Mouse (Mus musculus) kidney, adult 2 months (tissue): ENCODE results near the gene Rapgefl1. TPM values are rescaled to one million over a fixed set of nuclear protein-coding genes. Genes with fewer than 3 reads are reported as not detected.

Experiments
- DNase-seq: peaks from one replicate; pipeline ENCODE4 v3.0.0; 2021
- H3K27ac ChIP-seq: fragments of 200-500 bp; 2 replicates; pipeline ENCODE4 v1.5.1; 2012; ENCODE audit warnings: low read depth, low read length, control low read depth, inconsistent platforms; ENCODE audit not compliant: insufficient read depth
- H3K27me3 ChIP-seq: fragments of 200-500 bp; replicated peaks from 2 replicates; pipeline ENCODE4 v1.6.1; 2012; ENCODE audit warnings: mild to moderate bottlenecking, moderate library complexity, low read length, inconsistent platforms; ENCODE audit not compliant: control insufficient read depth, insufficient read depth
- H3K36me3 ChIP-seq: fragments of 200-500 bp; 2 replicates; pipeline ENCODE4 v1.6.1; 2012; ENCODE audit warnings: mild to moderate bottlenecking, moderate library complexity, low read length, inconsistent platforms; ENCODE audit not compliant: control insufficient read depth, insufficient read depth
- H3K4me1 ChIP-seq: fragments of 200-500 bp; 2 replicates; pipeline ENCODE4 v1.6.1; 2011; ENCODE audit warnings: low read length; ENCODE audit not compliant: control insufficient read depth, insufficient read depth
- H3K4me3 ChIP-seq: fragments of 200-500 bp; 2 replicates; pipeline ENCODE4 v1.5.1; 2011; ENCODE audit warnings: mild to moderate bottlenecking, low read depth, low read length, control low read depth; ENCODE audit not compliant: insufficient read depth
- CTCF ChIP-seq: fragments of 200-500 bp; conservative IDR thresholded peaks from 2 replicates; pipeline ENCODE4 v1.5.1; 2011; ENCODE audit warnings: low read depth, mild to moderate bottlenecking, control low read depth, low read length, moderate library complexity, mixed read lengths; ENCODE audit not compliant: insufficient read depth, insufficient read length
- POLR2A ChIP-seq: fragments of 200-500 bp; IDR thresholded peaks from one replicate; pipeline ENCODE4 v1.6.1; 2011; ENCODE audit warnings: low read depth, low read length, control low read depth
- WGBS: fragments of 180-500 bp; shearing (Covaris S2); methylation state at CpG from one replicate; pipeline ENCODE4 v1.1.7; 2018; 5-methylcytosine and 5-hydroxymethylcytosine counted together
- polyA plus RNA-seq: library from polyadenylated mRNA; depleted of rRNA; stranded (reverse); fragments of >200 nt; gene quantifications from 2 replicates; pipeline ENCODE4 v1.2.3, GENCODE M21; 2012; rRNA removed

Gene Rapgefl1
- polyA plus RNA-seq, 1 experiment: 4.2 TPM

- TF ChIP-seq POLR2A (no peak), CTCF (no peak)
- DNase-seq: no peak
- Histone ChIP-seq H3K27ac (no peak overlapping the region), H3K4me1 (no peaks in the 10 kb centered on the region), H3K27me3 (no peaks in the 10 kb centered on the region), H3K36me3 (peaks cover 4% of the 10 kb centered on the region; the same call in 1 of the 2 replicates), H3K4me3 (no peak overlapping the region)
- 61% methylated on average over 10 of the region's 10 CpGs for WGBS
These were observed 66.1 kb downstream of the Rapgefl1 start for GRCm38 (mm10) chr11:98902621-98903245.

Other genes starting within 250 kb of the Rapgefl1 start
- 57.2 and 60.2 TPM in 2 replicates for gene Ormdl3, start 249.4 kb upstream of the Rapgefl1 start, polyA plus RNA-seq
- gene Lrrc3c, start 238.5 kb upstream of the Rapgefl1 start, polyA plus RNA-seq: not detected in 2 replicates
- gene Gm12355, start 211.1 kb upstream of the Rapgefl1 start, polyA plus RNA-seq: not detected in 2 replicates
- gene Gsdma3, start 210.4 kb upstream of the Rapgefl1 start, polyA plus RNA-seq: not detected in 2 replicates
- gene Gsdma2, start 190.0 kb upstream of the Rapgefl1 start, polyA plus RNA-seq: not detected in 2 replicates
- not detected in 2 replicates for gene Gsdma, start 172.4 kb upstream of the Rapgefl1 start, polyA plus RNA-seq
- gene Psmd3, start 154.2 kb upstream of the Rapgefl1 start, polyA plus RNA-seq: 307 and 331 TPM in 2 replicates
- gene Csf3, start 135.5 kb upstream of the Rapgefl1 start, polyA plus RNA-seq: not detected in 2 replicates
- gene Med24, start 107.3 kb upstream of the Rapgefl1 start, polyA plus RNA-seq: 45.3 and 54.1 TPM in 2 replicates
- 92.7 and 97.2 TPM in 2 replicates for gene Thra, start 96.1 kb upstream of the Rapgefl1 start, polyA plus RNA-seq
- gene Nr1d1, start 61.5 kb upstream of the Rapgefl1 start, polyA plus RNA-seq: 140 and 155 TPM in 2 replicates
- 23.5 and 24.5 TPM in 2 replicates for gene Msl1, start 41.3 kb upstream of the Rapgefl1 start, polyA plus RNA-seq
- 21.0 and 24.5 TPM in 2 replicates for gene Casc3, start 31.9 kb upstream of the Rapgefl1 start, polyA plus RNA-seq
- 8.7 and 9.9 TPM in 2 replicates for gene Wipf2, start 26.9 kb downstream of the Rapgefl1 start, polyA plus RNA-seq
- gene Cdc6, start 71.0 kb downstream of the Rapgefl1 start, polyA plus RNA-seq: 0.11 and 0.14 TPM in 2 replicates
- gene Rara, start 91.0 kb downstream of the Rapgefl1 start, polyA plus RNA-seq: 18.0 and 19.6 TPM in 2 replicates
- gene Gjd3, start 146.2 kb downstream of the Rapgefl1 start, polyA plus RNA-seq: 0.34 and 0.57 TPM in 2 replicates
- gene Top2a, start 187.4 kb downstream of the Rapgefl1 start, polyA plus RNA-seq: 0.72 and 1.1 TPM in 2 replicates
- 1,142 and 1,152 TPM in 2 replicates for gene Igfbp4, start 204.5 kb downstream of the Rapgefl1 start, polyA plus RNA-seq